Mouse (Mus musculus) kidney, adult 8-10 months (tissue): ENCODE measurements around the gene Rnaseh2c.

ENCODE experiments used
- DNase-seq, 2 experiments: peaks; one replicate each; pipeline ENCODE4 v3.0.0; 2022

Rnaseh2c gene

DNA sequence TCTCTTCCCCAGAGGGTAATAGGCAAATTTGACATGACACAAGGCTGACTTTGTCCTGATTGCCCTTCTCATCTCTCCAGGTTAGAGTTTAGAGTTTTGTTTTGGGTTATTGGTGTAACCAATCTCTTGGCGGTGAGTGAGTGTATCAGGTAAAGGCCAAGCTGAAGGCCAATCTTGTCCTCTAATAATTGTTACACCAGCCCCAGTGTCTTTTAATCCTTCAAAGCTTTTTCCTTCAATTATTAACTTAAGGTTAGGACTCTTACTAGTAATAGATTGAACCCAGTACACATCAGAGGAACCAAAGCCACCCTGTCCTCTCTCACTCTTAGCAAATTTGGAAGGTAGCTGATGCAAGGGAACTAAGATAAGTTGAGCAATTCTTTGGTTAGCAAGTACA, 26.3 kb upstream of the Rnaseh2c start:
- no peak for DNase-seq

DNA sequence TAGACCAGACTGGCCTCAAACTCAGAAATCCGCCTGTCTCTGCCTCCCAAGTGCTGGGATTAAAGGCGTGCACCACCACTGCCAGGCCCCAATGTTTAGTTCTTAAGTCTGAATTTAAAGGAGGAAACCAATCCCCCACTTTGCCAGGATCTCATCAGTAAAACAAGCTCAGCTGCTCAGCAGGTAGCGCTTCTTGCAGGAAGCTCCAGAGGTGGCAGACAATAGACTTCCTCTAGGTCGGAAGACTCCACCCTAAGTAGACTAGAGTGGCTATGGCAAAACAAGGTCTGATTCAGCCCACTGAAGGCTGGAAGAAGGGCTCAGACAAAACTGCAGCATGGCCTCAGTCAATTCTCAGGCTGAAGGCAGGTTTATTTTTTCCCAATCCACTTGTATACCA, 21.7 kb upstream of the Rnaseh2c start:
- DNase-seq = no peak

DNA sequence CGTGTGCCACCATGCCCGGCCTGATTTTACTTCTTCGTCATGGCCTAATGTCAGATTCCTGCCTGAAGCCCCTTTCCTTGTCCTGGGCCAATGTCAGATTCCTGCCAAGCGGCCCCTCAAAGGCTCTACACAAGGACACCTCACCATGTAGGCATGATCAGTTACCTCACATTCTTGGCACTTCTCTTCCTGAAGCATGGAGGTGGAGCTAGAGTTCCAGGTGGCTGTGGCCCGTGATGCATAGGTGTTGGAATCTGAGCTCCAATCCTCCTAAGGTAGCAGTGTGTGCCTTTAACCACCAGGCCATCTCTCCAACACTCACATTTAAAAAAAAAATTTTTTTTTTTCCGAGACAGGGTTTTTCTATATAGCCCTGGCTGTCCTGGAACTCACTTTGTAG, 20.9 kb upstream of the Rnaseh2c start:
- DNase-seq = no peak

DNA sequence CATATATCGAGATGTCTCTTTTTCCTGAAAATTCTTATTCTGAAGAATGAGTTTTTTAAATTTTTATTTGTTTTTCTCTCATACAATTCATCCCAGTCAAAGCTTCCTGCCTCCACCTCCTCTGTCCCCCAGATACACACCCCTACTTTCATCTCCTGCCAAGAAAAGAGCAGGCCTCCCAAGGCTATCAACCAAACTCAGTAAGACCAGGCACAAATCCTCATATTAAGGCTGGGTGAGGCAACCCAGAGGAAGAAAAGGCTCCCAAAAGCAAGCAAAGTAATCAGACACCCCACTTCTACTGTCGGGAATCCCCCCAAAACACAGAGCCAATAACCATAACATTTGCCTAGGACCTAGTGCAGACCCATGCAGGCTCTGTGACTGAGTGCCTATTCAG, 19.7 kb upstream of the Rnaseh2c start:
- no peak for DNase-seq

DNA sequence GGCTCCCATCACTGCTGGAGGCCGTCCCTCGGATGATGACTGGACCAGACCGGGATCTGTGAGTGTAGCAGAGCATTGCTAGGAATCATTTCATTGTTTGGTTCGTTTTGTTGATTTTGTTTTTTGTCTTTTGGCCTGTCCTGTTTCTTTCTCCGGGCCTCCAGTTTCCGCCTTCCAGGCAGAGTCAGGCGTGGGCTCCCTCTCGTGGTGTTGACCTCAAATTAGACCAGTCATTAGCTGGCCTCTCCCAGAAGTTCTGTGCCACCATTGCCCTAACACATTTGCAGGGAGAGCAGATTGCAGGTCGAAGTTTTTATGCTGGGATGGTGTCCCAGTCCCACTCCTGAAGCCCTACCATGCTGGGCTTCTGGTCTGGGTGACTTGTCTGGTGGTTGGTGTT, 12.5 kb upstream of the Rnaseh2c start:
- DNase-seq = no peak

DNA sequence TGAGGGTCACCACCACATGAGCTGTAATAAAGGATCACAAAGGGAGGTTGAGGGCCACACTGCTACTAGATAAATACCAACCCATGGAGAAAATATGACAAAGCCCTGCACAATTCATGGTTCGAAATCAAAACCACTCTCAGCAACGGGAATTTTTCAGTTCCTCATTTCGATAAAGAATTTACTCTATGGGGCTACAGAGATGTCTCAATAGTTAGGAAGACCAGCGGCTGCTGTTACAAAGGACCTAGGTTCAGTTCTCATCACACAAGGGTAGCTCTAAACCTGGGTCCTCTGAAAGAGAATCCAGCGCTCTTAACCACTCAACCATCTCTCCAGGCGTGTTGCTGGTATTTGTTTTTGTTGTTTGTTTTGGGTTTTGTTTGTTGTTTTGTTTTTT, 9.8 kb upstream of the Rnaseh2c start:
- DNase-seq = no peak

DNA sequence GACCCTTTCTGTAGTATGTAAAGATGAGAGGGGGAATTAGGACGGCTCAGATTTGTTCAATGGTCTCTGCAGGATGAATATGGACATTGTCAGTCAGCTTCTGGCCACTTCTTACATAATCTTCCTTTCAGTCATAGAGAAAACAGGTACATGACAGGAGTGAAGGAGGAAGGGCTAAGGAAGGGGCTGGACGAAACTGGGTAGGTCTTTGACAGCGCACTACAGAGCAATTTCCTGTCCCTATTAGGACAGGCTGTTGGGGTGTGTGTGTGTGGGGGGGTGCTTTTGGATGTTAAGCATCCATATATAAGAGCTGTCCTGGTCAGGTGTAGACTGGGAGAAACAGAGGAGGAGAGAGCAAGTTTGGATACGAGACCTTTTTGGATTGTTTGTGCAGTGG, 2.4 kb upstream of the Rnaseh2c start:
- no peak for DNase-seq

DNA sequence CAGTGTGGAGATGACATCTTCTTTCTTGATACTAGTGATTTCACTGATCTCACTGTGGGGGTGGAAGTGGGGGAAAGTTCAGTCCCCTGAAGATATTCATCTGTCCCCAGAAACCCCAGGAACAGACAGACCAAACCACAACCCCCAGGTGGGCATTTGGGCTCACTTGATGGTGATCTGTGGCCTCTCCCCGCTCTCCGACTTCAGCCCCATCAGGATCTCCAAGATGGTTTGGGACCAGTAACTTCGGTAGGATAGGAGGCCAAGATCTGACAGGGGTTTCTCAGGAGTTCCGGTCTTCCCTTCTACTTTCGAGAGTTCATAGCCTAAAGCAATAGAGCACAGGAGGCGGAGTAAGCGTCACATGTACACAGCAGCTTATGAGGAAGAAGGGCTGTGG, 2.0 kb downstream of the Rnaseh2c start:
- no peak for DNase-seq

DNA sequence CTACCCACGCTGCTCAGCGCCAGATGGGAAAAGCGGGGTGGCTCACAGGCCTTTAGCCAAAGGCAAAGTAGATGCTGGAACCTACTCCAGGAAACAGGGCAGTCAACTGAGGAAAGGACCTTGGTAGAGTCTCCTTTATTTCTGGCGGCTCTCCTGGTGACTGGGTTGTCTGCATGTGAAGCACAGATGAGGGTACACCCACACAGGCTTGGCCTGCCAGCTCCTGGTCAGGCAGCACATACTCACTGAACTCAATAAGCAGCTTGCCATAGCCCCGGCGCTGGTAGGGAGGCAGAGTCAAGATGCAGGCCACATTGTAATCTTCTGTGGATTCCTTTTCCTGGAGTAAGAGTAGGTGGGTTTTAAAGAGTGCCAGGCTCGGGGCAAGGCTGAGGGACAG, 3.5 kb downstream of the Rnaseh2c start:
- DNase-seq = no peak

DNA sequence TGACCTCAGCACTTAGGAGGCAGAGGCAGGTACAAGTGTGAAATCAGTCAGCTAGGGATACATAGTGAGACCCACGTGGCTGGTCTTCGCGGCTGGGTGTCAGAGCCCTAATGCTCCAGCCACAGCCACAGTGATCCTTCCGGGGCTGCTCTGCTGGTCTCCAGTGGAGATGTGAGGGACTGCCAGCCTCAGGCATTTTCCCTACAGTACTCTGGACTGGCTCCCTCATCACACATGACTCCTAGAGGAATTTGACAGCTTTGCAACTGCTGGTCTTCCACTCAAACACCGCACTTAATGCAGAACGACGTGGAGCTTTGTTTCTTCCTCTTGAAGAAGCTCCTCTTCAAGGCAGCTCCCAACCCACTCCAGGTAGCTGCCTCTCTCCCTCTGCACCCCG, 4.5 kb downstream of the Rnaseh2c start:
- DNase-seq = no peak

DNA sequence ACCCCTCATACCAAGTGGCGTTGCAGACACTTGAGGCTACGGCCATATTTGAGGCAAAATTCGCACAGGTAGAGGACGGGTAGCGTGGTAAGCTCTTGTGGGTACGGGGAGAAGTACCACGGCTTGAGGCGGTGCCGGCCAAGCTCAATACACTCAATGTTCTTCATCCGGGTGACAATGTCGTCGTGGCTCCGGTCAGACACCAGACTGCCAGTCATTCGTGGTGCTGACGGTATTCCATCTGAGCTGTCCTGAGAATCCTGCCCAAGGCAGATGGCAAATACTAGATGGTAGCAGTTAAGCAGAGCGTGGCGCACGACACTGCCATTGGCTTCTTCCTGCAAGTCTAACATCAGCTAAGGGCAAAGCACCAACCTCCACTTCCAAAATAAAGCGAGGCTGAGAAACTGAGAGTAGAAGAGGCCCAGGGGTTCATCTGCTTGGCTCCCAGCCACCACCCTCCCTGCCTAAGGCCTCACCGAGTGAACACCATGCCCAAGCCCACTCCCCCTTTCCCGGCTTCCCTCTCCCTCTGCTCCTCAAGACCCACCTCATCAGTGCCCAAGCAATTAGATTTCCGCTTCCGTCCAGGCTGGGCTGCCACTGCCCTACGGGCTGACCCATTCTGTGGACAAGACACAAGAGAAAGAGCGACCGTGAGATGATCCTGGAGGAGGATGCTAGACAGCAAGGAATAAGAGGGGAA, 6.2 kb downstream of the Rnaseh2c start:
- DNase-seq = no peak

DNA sequence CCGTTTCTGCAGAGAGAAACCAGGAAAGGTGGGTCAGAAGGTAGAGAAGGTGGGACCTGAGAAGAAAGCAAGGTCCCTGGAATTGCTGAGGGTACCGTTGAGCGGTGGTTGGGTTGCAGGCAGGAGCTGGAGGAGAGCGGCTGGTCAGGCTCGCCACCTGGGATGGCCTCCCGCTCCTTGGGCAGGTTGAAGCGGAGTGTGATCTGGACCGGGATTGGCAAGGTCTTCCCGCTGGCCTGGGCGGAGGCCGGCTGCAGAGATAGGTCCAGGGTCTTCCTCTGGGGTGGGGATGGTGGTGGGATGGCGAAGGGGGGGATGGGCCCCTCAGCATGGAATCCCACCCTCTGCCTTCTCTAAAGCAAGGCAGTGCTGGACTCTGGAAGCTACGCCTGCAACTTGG, 7.0 kb downstream of the Rnaseh2c start:
- no peak for DNase-seq

DNA sequence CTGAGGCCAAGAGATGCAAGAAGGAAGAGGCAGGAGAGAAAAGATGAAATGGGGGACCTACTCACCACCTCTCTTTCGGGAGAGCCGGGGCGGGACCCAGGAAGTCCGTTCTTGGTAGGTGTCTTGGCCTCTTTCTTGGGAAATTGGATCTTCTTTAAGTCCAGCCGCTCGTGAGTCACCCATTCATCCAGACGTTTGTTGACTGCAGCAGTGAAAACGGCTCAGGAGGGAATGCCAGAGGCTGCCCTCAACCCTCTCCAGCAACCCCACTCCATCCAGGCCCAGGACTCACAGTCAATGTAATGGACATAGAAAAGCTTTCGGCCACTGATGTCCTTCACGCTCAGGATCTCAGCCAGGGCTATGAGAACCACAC, 7.5 kb downstream of the Rnaseh2c start:
- no peak for DNase-seq

DNA sequence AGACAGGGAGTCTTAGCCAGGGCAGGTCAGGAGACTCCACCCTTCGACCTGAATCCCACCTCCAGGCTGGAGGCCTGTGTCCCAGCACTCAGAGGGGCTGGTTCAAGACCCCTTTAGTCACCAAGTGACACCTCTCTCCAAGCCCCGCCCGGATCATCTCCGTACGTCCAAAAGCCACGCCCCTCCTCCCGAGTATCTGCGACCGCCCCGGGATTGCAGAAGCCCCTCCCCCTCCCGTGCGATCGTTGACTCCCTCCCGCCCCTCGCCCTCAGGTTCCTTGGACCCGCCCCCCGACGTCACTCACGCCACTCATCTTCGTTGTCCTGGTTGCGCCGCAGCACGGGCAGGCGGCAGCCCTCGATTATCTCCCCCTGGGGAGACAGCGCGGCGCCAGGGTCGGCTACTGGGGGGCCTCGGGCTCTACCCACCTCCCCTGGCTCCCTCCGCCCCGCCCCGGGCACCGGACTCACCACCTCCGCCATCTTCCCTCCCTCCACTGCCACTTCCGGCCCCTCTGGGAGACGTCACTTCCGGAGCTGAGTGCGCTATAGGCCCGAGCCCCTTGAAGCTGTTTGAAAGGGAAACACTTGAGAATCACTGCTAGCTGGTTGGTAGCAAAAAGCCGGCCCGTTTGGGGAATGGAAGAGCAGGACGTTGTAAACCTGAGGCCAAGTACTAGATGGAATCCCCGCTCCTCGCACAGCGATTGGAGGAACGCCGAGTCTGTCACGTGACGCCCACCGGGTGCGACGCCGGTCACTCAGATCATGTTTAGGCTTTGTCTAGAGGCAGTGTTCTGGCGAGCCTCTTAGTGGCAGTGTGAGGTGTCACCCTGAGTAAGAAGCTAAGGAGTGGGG, 8.1 kb downstream of the Rnaseh2c start, which contains the start of gene Kat5:
Kat5 (minus strand) TSS at position 691 of the 858 bp plus-strand sequence.
- DNase-seq = peak; percentile 88 to 91

DNA sequence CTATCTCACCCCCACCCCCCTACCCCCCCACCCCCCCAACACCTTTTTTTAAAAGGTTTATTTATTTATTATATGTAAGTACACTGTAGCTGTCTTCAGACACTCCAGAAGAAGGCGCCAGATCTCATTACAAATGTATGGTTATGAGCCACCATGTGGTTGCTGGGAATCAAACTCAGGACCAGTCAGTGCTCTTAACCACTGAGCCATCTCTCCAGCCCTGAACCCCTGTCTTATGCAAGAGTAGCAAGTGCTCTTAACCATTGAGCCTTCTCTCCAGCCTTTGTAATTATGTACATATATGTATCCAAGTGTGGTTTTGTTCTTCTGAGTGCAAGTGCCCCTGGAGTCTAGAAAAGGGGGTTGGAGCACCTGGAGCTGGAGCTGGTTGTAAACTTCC, 10.3 kb downstream of the Rnaseh2c start:
- DNase-seq = no peak

DNA sequence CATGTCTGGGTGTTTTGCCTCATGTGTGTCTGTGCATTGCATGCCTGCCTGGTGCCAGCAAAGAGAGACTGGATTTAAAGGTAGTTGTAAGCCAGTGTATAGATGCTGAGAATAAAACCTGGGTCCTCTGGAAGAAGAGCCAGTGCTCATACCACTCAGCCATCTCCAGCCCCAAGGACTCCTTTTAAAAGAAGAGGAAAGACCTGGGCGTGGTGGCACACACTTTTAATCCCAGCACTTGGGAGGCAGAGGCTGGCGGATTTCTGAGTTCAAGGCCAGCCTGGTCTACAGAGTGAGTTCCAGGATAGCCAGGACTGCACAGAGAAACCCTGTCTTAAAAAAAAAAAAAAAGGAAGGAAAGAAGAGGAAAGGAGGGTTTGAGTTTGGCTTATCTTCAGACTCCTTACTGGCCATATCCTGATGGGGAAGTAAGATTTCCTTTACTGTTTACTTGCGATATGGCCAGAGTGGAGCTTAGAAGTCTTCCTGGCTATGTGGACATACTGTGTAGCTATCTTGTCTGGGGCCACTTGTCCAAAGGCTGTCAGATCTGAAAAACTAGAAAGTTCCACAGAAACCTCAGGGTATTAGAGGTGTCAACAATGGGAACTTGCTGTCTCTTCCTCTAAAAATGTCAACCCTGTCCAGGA, 11.2 kb downstream of the Rnaseh2c start:
- no peak for DNase-seq

DNA sequence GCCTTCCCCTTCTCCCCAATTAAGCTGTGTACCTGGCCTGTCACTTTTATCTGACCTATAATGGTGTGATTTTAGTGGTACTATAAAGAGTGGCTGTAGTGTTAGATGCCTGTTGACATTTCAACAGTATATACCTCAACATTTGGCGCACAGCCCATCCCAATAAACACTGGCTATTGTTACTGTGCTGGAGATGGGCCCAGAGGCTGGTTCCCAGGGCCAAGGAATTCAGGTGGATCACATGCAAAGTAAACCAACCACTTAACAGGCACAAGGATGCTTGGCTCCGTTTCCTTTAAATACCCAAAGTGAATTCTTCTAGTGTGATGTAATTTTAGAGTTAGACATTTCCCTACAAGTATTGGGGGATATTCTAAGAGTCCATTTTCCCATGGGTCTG, 13.3 kb downstream of the Rnaseh2c start:
- DNase-seq = no peak

DNA sequence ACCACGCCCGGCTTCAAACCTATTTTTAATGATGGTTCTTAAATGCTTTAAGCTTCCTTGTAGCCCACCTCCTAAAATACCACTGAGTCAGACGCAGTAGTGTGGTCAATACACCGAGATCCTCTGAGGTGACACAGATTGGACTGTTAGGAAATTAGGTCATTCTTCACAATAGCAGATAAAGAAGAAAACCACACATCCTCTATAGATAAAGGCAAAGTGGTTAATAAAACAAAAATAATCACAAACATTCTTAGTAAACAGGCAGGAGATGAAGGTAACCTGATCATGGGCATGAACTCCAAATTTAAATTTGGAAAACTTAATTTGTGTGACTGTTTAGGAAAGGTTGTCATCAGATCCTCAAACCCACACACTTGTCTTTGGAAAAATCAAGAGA, 18.3 kb downstream of the Rnaseh2c start:
- DNase-seq = no peak

DNA sequence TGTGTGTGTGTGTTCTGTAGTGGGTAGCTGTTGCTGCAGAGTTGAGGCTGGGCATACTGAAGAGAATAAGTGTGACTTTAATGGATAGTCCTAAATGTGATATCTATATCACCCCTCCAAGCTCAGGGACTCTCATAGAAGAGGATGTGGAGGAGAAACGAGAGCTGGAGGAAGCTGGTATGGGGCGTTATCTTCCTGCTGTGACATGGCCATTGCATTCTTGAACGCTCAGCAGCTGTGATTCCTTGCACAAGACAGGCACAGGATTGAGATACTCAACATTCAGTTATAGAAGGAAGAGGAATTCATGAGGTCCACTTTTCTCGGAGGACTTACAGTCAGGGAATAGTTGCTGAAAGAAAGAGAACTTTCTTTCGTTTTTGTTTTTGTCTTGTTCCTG, 20.2 kb downstream of the Rnaseh2c start:
- DNase-seq = no peak

DNA sequence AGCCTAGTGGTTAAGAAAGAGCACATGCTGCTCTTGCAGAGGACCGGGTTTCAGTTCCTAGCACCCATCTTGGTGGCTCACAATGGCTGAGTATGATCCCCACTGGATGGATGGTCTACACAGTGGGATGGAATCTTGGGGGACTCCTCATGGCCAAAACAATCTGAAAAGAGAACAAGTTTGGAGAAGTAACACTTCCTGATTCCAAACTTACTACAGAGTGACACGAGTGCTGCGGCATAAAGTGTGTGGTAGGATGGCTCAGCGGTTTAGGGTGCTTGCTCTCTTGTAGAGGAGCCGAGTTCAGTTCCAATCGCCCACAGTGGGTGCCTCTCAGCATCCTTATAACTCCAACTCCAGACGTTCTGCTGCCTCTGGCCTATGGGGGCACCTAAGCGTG, 23.6 kb downstream of the Rnaseh2c start:
- no peak for DNase-seq

DNA sequence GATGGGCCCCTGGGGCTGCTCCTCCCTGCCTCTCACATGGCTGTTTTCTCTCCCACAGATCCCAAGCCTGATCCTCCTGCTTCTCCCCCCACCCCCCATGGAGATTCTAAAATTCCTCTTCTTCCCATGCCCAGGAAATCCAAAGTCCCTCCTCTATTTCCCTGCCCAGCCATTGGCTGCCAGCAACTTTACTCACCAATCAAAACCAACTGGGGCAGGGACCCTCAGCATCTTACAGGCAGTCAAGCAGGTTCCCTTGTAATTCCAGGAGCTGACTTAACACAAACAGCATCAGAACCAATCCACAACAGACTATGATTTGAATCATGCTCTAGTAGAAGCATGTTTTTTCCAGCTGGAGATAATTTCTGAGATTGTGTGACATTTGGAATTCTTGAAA, 28.2 kb downstream of the Rnaseh2c start:
- DNase-seq = no peak

DNA sequence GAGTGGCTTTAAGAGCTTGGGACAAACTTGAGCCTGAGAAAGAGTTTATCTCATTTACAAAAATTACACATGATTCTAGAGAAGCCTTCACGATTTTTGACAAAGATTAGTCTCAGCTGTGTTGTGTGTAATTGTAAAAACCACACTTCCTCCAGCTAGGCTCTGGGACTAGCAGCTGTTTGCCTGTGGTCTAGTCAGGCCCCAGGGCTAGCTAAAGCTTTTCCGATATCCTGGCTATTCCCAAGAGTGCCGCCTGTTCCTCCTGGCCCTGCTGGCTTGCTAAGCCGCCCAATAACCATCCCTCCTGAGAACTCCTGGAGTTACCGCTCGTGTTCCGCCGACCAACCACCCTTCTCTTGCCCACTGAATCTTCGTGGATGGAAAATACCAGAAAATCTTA, 30.4 kb downstream of the Rnaseh2c start:
- DNase-seq = no peak

DNA sequence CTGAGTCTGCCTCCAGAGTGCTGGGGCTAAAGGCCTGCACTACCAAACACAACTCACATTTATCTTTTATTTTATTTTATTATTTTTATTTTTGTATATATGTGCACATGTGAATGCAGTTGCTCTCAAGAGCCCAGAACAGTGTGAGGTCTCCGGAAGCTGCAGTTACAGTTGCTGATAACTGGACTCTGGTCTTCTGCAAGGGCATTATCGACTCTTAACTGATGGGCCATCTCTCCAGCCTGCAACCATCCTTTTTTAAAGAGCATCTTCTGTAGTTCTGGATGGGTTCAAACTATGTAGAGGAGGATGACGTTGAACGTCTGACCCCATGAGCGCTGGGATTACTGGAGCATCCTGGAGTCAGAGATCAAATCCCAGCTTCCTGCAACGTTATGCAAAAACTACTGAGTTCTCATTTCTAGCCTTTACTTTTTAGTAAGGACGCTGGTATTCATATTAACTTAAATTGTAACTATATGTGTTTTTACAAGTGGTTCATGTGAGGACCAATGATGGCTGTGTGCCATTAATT, 34.4 kb downstream of the Rnaseh2c start:
- DNase-seq = no peak

DNA sequence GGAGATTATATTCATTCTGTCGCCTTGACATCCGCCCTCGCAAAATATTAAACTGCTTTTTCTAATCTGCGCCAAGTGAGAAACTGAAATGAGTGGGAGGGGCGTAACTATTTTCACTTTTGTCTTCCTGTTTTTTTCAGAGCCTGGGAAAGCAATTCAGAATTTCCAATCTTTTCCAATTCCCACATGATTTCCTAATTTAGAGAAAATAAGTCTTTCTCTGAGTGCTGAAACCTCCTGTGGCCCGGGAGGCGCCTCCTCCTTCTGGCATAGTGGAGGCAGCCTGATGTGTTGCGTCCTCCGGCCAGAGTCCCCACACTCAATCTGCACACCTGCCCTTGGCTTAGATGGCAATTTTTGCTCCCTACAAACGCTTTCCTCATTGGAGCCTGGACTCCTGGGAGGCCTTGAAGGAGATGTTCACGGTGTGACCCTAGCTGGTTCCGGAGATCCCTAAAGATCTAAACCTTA, 34.9 kb downstream of the Rnaseh2c start:
- DNase-seq = peak; percentile 38 to 53
